Comparison of ENCODE assay signal across 8 mouse cellular contexts in the genomic region with DNA sequence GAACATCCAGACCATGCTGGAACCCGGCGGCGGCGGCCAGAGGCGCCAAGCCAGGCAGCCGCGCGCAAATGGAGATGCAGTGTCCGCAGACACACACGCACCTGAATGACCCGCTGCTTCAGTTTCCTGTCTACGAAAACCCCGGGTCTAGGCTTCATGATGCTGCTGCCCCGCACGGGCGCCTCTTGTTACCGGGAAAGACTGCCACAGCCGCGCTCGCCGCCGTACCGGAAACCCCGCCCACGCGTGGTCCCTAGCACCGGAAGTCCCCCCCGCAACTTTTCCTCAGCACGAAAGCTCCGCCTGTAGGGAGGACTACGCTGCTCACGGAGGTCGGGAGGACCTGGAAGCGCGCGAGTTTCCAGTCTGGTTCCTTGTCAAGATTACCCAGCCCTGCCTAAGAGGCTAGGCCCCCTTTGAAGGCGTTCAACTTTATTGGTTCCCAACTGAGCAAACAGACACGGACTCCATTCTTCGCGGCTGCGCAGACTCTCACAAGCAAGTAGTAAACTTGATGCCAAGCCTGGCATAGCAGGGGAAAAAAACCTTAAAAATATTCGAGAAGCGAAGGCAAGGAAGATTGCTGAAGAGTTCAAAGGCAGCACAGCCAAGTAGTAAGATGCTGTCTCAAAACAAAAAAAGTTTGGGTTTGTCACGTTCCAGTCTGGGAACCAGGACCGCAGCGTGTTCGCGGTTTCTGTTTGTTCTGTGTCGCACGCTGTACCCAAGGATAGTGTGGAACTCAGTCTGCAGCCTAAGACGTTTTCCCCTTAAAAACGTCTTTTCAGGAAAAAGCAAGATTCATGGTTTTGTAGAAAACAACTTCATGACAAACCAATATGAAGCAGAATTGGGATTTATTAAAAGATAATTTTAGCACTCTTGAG. TPM values are rescaled to one million over a fixed set of nuclear protein-coding genes. Genes with fewer than 3 reads are reported as not detected.
DNase-seq lines count a peak whose midpoint lies in the region; ATAC-seq and TF ChIP-seq lines count a peak whose summit lies in the region.

Gene Nvl (minus strand): TSS at position 255 of the 887 bp plus-strand sequence.
Gene Cnih4 (plus strand): TSS at position 744 of the 887 bp plus-strand sequence.

- under 1% methylated on average over 52 of the region's 52 CpGs for WGBS in kidney, embryonic 14.5 days
- under 1% methylated on average over 52 of the region's 52 CpGs for WGBS in limb, embryonic 15.5 days

- no peak for TF ChIP-seq CTCF in bone marrow macrophage, adult 2 months (IDR thresholded peaks at IDR 0.05; ENCODE audit: low read depth, low read length)
- TF ChIP-seq CTCF in embryonic fibroblast, embryonic 13.5 days (IDR thresholded peaks at IDR 0.05; ENCODE audit: borderline replicate concordance, insufficient read depth, low read length): no peak

- H3K9me3 ChIP-seq in kidney, embryonic 14.5 days (ENCODE audit: control insufficient read depth, low read length): no peaks in the 10 kb centered on the region
- no peaks in the 10 kb centered on the region for H3K9me3 ChIP-seq in limb, embryonic 15.5 days

- TF ChIP-seq POLR2A in bone marrow macrophage, adult 2 months (IDR thresholded peaks at IDR 0.05; ENCODE audit: borderline replicate concordance, low read depth, low read length): no peak
- peak; percentile 52 for TF ChIP-seq POLR2A in embryonic fibroblast, embryonic 13.5 days (IDR thresholded peaks at IDR 0.05; ENCODE audit: low read depth, low read length)

- H3K4me1 ChIP-seq in bone marrow macrophage, adult 2 months (ENCODE audit: control insufficient read depth, insufficient read depth, low read length): peaks cover 7% of the 10 kb centered on the region
- H3K4me1 ChIP-seq in embryonic fibroblast, embryonic 13.5 days (ENCODE audit: control insufficient read depth, insufficient read depth, low read length): no peaks in the 10 kb centered on the region; the same call in 1 of the 2 replicates
- H3K4me1 ChIP-seq in kidney, embryonic 14.5 days (ENCODE audit: control insufficient read depth, insufficient read depth, low read length): peaks cover 13% of the 10 kb centered on the region
- peaks cover 18% of the 10 kb centered on the region for H3K4me1 ChIP-seq in limb, embryonic 15.5 days

- no peaks in the 10 kb centered on the region for H3K27me3 ChIP-seq in kidney, embryonic 14.5 days (ENCODE audit: control insufficient read depth, insufficient read depth, low read length)
- no peaks in the 10 kb centered on the region for H3K27me3 ChIP-seq in limb, embryonic 15.5 days

- ATAC-seq in kidney, embryonic 14.5 days (ENCODE audit: low FRiP score, low TSS enrichment): peak; percentile 99
- peak; percentile 100 for ATAC-seq in limb, embryonic 15.5 days (ENCODE audit: insufficient number of reproducible peaks, low FRiP score, low TSS enrichment, low read depth)

- peak within 1 kb of the TSS; percentile 80 for H3K4me3 ChIP-seq in bone marrow macrophage, adult 2 months (ENCODE audit: insufficient read depth, low read length)
- H3K4me3 ChIP-seq in embryonic fibroblast, embryonic 13.5 days (ENCODE audit: insufficient read depth, low read length): peak within 1 kb of the TSS; percentile 91
- peak within 1 kb of the TSS; percentile 67 for H3K4me3 ChIP-seq in kidney, embryonic 14.5 days (ENCODE audit: low read length)
- H3K4me3 ChIP-seq in limb, embryonic 15.5 days: peak within 1 kb of the TSS; percentile 62

- DNase-seq in A20 (ENCODE audit: low read depth, low spot score): peak; percentile 96
- peak; percentile 92 for DNase-seq in heart, adult 9 months (ENCODE audit: low spot score in 2 of 2)
- DNase-seq in monocyte, adult 2 months (ENCODE audit: low read depth in 1 of 2, low spot score in 2 of 2): peak; percentile 66 to 80
- DNase-seq in spleen, postnatal 36 days (ENCODE audit: low spot score in 2 of 2): peak; percentile 85 to 86

- H3K27ac ChIP-seq in bone marrow macrophage, adult 2 months (ENCODE audit: insufficient read depth, low read depth, low read length): peak within 1 kb of the TSS; percentile 84
- peak within 1 kb of the TSS; percentile 66 for H3K27ac ChIP-seq in embryonic fibroblast, embryonic 13.5 days (ENCODE audit: insufficient read depth, low read length)
- peak within 1 kb of the TSS; percentile 86 for H3K27ac ChIP-seq in kidney, embryonic 14.5 days (ENCODE audit: low read depth, low read length)
- H3K27ac ChIP-seq in limb, embryonic 15.5 days: peak within 1 kb of the TSS; percentile 91

- H3K4me2 ChIP-seq in kidney, embryonic 14.5 days (replicated peaks; ENCODE audit: low read depth, low read length): peak within 1 kb of the TSS; percentile 63
- peak within 1 kb of the TSS; percentile 53 for H3K4me2 ChIP-seq in limb, embryonic 15.5 days

- H3K36me3 ChIP-seq in kidney, embryonic 14.5 days (ENCODE audit: control insufficient read depth, insufficient read depth, low read length): peaks cover 24% of the 10 kb centered on the region
- peaks cover 24% of the 10 kb centered on the region for H3K36me3 ChIP-seq in limb, embryonic 15.5 days

- peak within 1 kb of the TSS; percentile 70 for H3K9ac ChIP-seq in kidney, embryonic 14.5 days (ENCODE audit: low read depth, low read length)
- H3K9ac ChIP-seq in limb, embryonic 15.5 days: peak within 1 kb of the TSS; percentile 51

RNA-seq across cellular contexts. Expression of gene Nvl, which starts in this region (rescaled TPM):
- 25.9 and 27.7 TPM in 2 replicates for polyA plus RNA-seq in bone marrow macrophage, adult 2 months (2012; ENCODE audit: insufficient read depth, insufficient read length, missing spikeins)
- 51.0 and 55.5 TPM in 2 replicates for polyA plus RNA-seq in embryonic fibroblast, embryonic 13.5 days (2011; ENCODE audit: insufficient read length, low read depth, missing spikeins)
- polyA plus RNA-seq in kidney, embryonic 14.5 days (2014; fragmentation: Nextera tagmentation; extraction: Ambion mirVana): 37.7 and 41.1 TPM in 2 replicates
- polyA plus RNA-seq in limb, embryonic 15.5 days (2015; fragmentation: Nextera tagmentation; extraction: Ambion mirVana): 31.9 and 36.2 TPM in 2 replicates

RNA-seq across cellular contexts. Expression of gene Cnih4, which starts in this region (rescaled TPM):
- polyA plus RNA-seq in bone marrow macrophage, adult 2 months (2012; ENCODE audit: insufficient read depth, insufficient read length, missing spikeins): 68.5 and 82.2 TPM in 2 replicates
- 88.6 and 104 TPM in 2 replicates for polyA plus RNA-seq in embryonic fibroblast, embryonic 13.5 days (2011; ENCODE audit: insufficient read length, low read depth, missing spikeins)
- polyA plus RNA-seq in kidney, embryonic 14.5 days (2014; fragmentation: Nextera tagmentation; extraction: Ambion mirVana): 127 and 163 TPM in 2 replicates
- 102 and 105 TPM in 2 replicates for polyA plus RNA-seq in limb, embryonic 15.5 days (2015; fragmentation: Nextera tagmentation; extraction: Ambion mirVana)

Comparison
In these comparisons a context has a peak if more than half of its experiments do, and no peak if none do; other contexts are left out.
1. Peak in every context shown above with its lines: DNase-seq, ATAC-seq, H3K4me3 ChIP-seq and H3K27ac ChIP-seq.